In genomic region chr11:17256813-17257365, GRCm38 (mm10) we compare ENCODE assay signal across 8 mouse cellular contexts. TPM values are rescaled to one million over a fixed set of nuclear protein-coding genes. Genes with fewer than 3 reads are reported as not detected.
DNase-seq lines count a peak whose midpoint lies in the region; ATAC-seq and TF ChIP-seq lines count a peak whose summit lies in the region.

No protein-coding gene starts in this region.

- no peaks in the 10 kb centered on the region for H3K4me1 ChIP-seq in bone marrow, adult 2 months (ENCODE audit: control insufficient read depth, insufficient read depth, low read length)
- H3K4me1 ChIP-seq in forebrain, embryonic 10.5 days: peaks cover 22% of the 10 kb centered on the region
- peaks cover 15% of the 10 kb centered on the region for H3K4me1 ChIP-seq in midbrain, embryonic 15.5 days

- no peak overlapping the region; the same call in 1 of the 2 replicates for H3K27ac ChIP-seq in left cerebral cortex, adult 2 months
- no peak overlapping the region for H3K27ac ChIP-seq in bone marrow, adult 2 months (ENCODE audit: control insufficient read depth, insufficient read depth, low read depth, low read length, poor library complexity)
- H3K27ac ChIP-seq in forebrain, embryonic 10.5 days: peak overlapping the region; percentile 93
- H3K27ac ChIP-seq in midbrain, embryonic 15.5 days: 0 out of 2 replicates have a peak overlapping the region, but pooled peaks have one; percentile 85

- peak overlapping the region; percentile 68 for H3K4me3 ChIP-seq in left cerebral cortex, adult 2 months
- peak overlapping the region; percentile 10 for H3K4me3 ChIP-seq in bone marrow, adult 2 months (replicated peaks; ENCODE audit: control insufficient read depth, low read depth, low read length)
- H3K4me3 ChIP-seq in forebrain, embryonic 10.5 days: peak overlapping the region; percentile 82
- peak overlapping the region; percentile 60 for H3K4me3 ChIP-seq in midbrain, embryonic 15.5 days

- no peaks in the 10 kb centered on the region for H3K27me3 ChIP-seq in forebrain, embryonic 10.5 days (ENCODE audit: poor library complexity, severe bottlenecking)
- H3K27me3 ChIP-seq in midbrain, embryonic 15.5 days (replicated peaks): no peaks in the 10 kb centered on the region

- H3K9ac ChIP-seq in midbrain, embryonic 15.5 days: no peak overlapping the region

- no peaks in the 10 kb centered on the region for H3K9me3 ChIP-seq in forebrain, embryonic 10.5 days
- no peaks in the 10 kb centered on the region for H3K9me3 ChIP-seq in midbrain, embryonic 15.5 days

- intact Hi-C loops in left cerebral cortex, adult 2 months (cut with DNase I): loop anchor here (2.0 to 5.0 kb wide), 2 partner anchors 98 to 175 kb away; partner anchors contain the start of gene Ppp3r1
- intact Hi-C loops in left cerebral cortex, postnatal 36 days (cut with DNase I): loop anchor here (5.0 kb wide), 1 partner anchor 100 kb away; the partner anchor contains the start of gene Ppp3r1
- intact Hi-C loops in gastrocnemius, postnatal 36 days (cut with DNase I): no loop called here

- H3K36me3 ChIP-seq in forebrain, embryonic 10.5 days (replicated peaks): no peaks in the 10 kb centered on the region
- no peaks in the 10 kb centered on the region for H3K36me3 ChIP-seq in midbrain, embryonic 15.5 days (replicated peaks)

- peak overlapping the region; percentile 67 for H3K4me2 ChIP-seq in midbrain, embryonic 15.5 days

- peak; percentile 88 for ATAC-seq in midbrain, embryonic 15.5 days (replicated peaks)

- TF ChIP-seq CTCF in left cerebral cortex, adult 2 months (IDR thresholded peaks at IDR 0.05): no peak
- no peak for TF ChIP-seq CTCF in bone marrow, adult 2 months (IDR thresholded peaks at IDR 0.05; ENCODE audit: control insufficient read depth, insufficient read depth, low read length)

- no peak for TF ChIP-seq POLR2A in bone marrow, adult 2 months (IDR thresholded peaks at IDR 0.05; ENCODE audit: borderline replicate concordance, control insufficient read depth, low read depth, low read length)

- 54% methylated on average over 8 of the region's 8 CpGs for WGBS in bone marrow, adult 2 months
- 63% methylated on average over 8 of the region's 8 CpGs for WGBS in forebrain, embryonic 10.5 days
- WGBS in midbrain, embryonic 15.5 days: 59% methylated on average over 8 of the region's 8 CpGs

- peak in 1 of 2 experiments; percentile 18 for DNase-seq in left cerebral cortex, adult 2 months (ENCODE audit: extremely low spot score in 1 of 2, low spot score in 2 of 2)
- DNase-seq in left cerebral cortex, postnatal 36 days (ENCODE audit: low spot score in 2 of 2): no peak
- peak; percentile 20 for DNase-seq in forebrain, embryonic 10.5 days (ENCODE audit: extremely low spot score, low spot score)
- peak; percentile 9 for DNase-seq in kidney, adult 9 months
- DNase-seq in gastrocnemius, postnatal 36 days: no peak
- no peak for DNase-seq in right cerebral cortex, adult 2 months (ENCODE audit: low spot score in 2 of 2)

RNA-seq across cellular contexts. Expression of gene C1d, which starts 0.5 kb away (rescaled TPM):
- total RNA-seq in left cerebral cortex, adult 2 months (2021): 10 to 100 TPM; 38.6 to 46.2 TPM
- 10 to 100 TPM; 36.6 to 39.8 TPM for total RNA-seq in left cerebral cortex, postnatal 36 days (2021)
- polyA plus RNA-seq in bone marrow, adult 2 months (2011; ENCODE audit: insufficient read depth, insufficient read length, low replicate concordance, missing spikeins): 40.3 and 51.1 TPM in 2 replicates
- polyA plus RNA-seq in forebrain, embryonic 10.5 days (2016; fragmentation: Nextera tagmentation; extraction: Ambion mirVana): 103 and 110 TPM in 2 replicates
- 143 and 148 TPM in 2 replicates for polyA plus RNA-seq in midbrain, embryonic 15.5 days (2015; fragmentation: Nextera tagmentation; extraction: Ambion mirVana)
- 10 to 100 TPM; 30.4 to 33.1 TPM for total RNA-seq in gastrocnemius, postnatal 36 days (2021)

RNA-seq across cellular contexts. Expression of gene Pno1, which starts 45.5 kb away (rescaled TPM):
- 10 to 100 TPM; 23.0 to 25.7 TPM for total RNA-seq in left cerebral cortex, adult 2 months (2021)
- total RNA-seq in left cerebral cortex, postnatal 36 days (2021): 10 to 100 TPM; 24.0 to 26.1 TPM
- 9.6 and 28.6 TPM in 2 replicates for polyA plus RNA-seq in bone marrow, adult 2 months (2011; ENCODE audit: insufficient read depth, insufficient read length, low replicate concordance, missing spikeins)
- polyA plus RNA-seq in forebrain, embryonic 10.5 days (2016; fragmentation: Nextera tagmentation; extraction: Ambion mirVana): 127 and 129 TPM in 2 replicates
- polyA plus RNA-seq in midbrain, embryonic 15.5 days (2015; fragmentation: Nextera tagmentation; extraction: Ambion mirVana): 35.0 and 38.8 TPM in 2 replicates
- total RNA-seq in gastrocnemius, postnatal 36 days (2021): 10 to 100 TPM; 42.6 to 45.7 TPM

Comparison
In these comparisons a context has a peak if more than half of its experiments do, and no peak if none do; other contexts are left out.
1. DNase-seq: peak in forebrain, embryonic 10.5 days (single experiment) and kidney, adult 9 months (single experiment); none in left cerebral cortex, postnatal 36 days (0 of 2), gastrocnemius, postnatal 36 days (0 of 2) and right cerebral cortex, adult 2 months (0 of 2).
2. H3K27ac ChIP-seq: peak in forebrain, embryonic 10.5 days (single experiment) and midbrain, embryonic 15.5 days (single experiment); none in left cerebral cortex, adult 2 months (single experiment) and bone marrow, adult 2 months (single experiment).
3. H3K4me3 ChIP-seq: peak in every context shown above with its lines; median percentile 82 in forebrain, embryonic 10.5 days; 68 in left cerebral cortex, adult 2 months; 60 in midbrain, embryonic 15.5 days; 10 in bone marrow, adult 2 months.